Mouse (Mus musculus): ENCODE results near the gene Cpa1. TPM values are rescaled to one million over a fixed set of nuclear protein-coding genes. Genes with fewer than 3 reads are reported as not detected.

Gene Cpa1
- polyA plus RNA-seq, 1 experiment from 2014 or later: not detected

- peak; percentile 55 for ATAC-seq (ENCODE audit: low FRiP score)
- Histone ChIP-seq H3K27ac (peak overlapping the region; percentile 81), H3K36me3 (replicated peaks) (peaks cover 12% of the 10 kb centered on the region; the same call in 1 of the 2 replicates), H3K9ac (no peak overlapping the region; the same call in 1 of the 2 replicates), H3K9me3 (no peaks in the 10 kb centered on the region), H3K4me1 (peaks cover 44% of the 10 kb centered on the region), H3K27me3 (no peaks in the 10 kb centered on the region), H3K4me2 (peak overlapping the region; percentile 13; the same call in 1 of the 2 replicates), H3K4me3 (replicated peaks) (no peak overlapping the region)
- 58% methylated on average over 3 of the region's 3 CpGs for WGBS
These were observed 15.9 kb downstream of the Cpa1 start for GRCm38 (mm10) chr6:30654932-30655331.

- Histone ChIP-seq H3K4me1 (peaks cover 41% of the 10 kb centered on the region), H3K9me3 (no peaks in the 10 kb centered on the region), H3K27me3 (no peaks in the 10 kb centered on the region), H3K4me3 (replicated peaks) (no peak overlapping the region), H3K36me3 (replicated peaks) (peaks cover 12% of the 10 kb centered on the region; the same call in 1 of the 2 replicates), H3K27ac (0 out of 2 replicates have a peak overlapping the region, but pooled peaks have one; percentile 26), H3K4me2 (no peak overlapping the region), H3K9ac (no peak overlapping the region)
- WGBS: 96% methylated on average over 12 of the region's 12 CpGs
- no peak for ATAC-seq (ENCODE audit: low FRiP score)
These were observed 18.3 kb downstream of the Cpa1 start for GRCm38 (mm10) chr6:30657279-30657678.

- no peak overlapping the region; the same call in 1 of the 2 replicates for H3K27ac ChIP-seq
- no peak overlapping the region for H3K4me2 ChIP-seq
- H3K27me3 ChIP-seq: no peaks in the 10 kb centered on the region
- peaks cover 28% of the 10 kb centered on the region for H3K4me1 ChIP-seq
- no peak overlapping the region for H3K4me3 ChIP-seq (replicated peaks)
- H3K9me3 ChIP-seq: no peaks in the 10 kb centered on the region
- H3K9ac ChIP-seq: no peak overlapping the region
- 87% methylated on average over 9 of the region's 9 CpGs for WGBS
- peaks cover 12% of the 10 kb centered on the region; the same call in 1 of the 2 replicates for H3K36me3 ChIP-seq (replicated peaks)
- ATAC-seq (ENCODE audit: low FRiP score): no peak
These were observed 19.6 kb downstream of the Cpa1 start for GRCm38 (mm10) chr6:30658619-30659018.

- Histone ChIP-seq H3K27me3 (peaks cover 8% of the 10 kb centered on the region; the same call in 1 of the 2 replicates), H3K36me3 (replicated peaks) (no peaks in the 10 kb centered on the region), H3K9ac (no peak overlapping the region), H3K9me3 (no peaks in the 10 kb centered on the region), H3K4me1 (peaks cover 31% of the 10 kb centered on the region), H3K27ac (peak overlapping the region; percentile 57), H3K4me2 (no peak overlapping the region), H3K4me3 (replicated peaks) (no peak overlapping the region)
- peak; percentile 36 for ATAC-seq (ENCODE audit: low FRiP score)
- 18% methylated on average over 6 of the region's 6 CpGs for WGBS
These were observed 25.8 kb downstream of the Cpa1 start for GRCm38 (mm10) chr6:30664776-30665175.

GRCm38 (mm10) chr6:30665296-30665695 lies 26.3 kb downstream of the Cpa1 start:
- H3K36me3 ChIP-seq (replicated peaks): no peaks in the 10 kb centered on the region

GRCm38 (mm10) chr6:30666043-30666442 lies 27.0 kb downstream of the Cpa1 start:
- Histone ChIP-seq H3K9ac (no peak overlapping the region), H3K36me3 (replicated peaks) (no peaks in the 10 kb centered on the region), H3K27me3 (peaks cover 11% of the 10 kb centered on the region; the same call in 1 of the 2 replicates), H3K27ac (no peak overlapping the region), H3K4me1 (peaks cover 31% of the 10 kb centered on the region), H3K9me3 (no peaks in the 10 kb centered on the region), H3K4me3 (replicated peaks) (no peak overlapping the region), H3K4me2 (no peak overlapping the region)
- ATAC-seq (ENCODE audit: low FRiP score): no peak
- 33% methylated on average over 6 of the region's 6 CpGs for WGBS

More at GRCm38 (mm10) chr6:30665296-30665695, 26.3 kb downstream of the Cpa1 start:
- no peak for ATAC-seq (ENCODE audit: low FRiP score)
- no peak overlapping the region for H3K4me2 ChIP-seq
- peaks cover 31% of the 10 kb centered on the region for H3K4me1 ChIP-seq
- 53% methylated on average over 4 of the region's 4 CpGs for WGBS
- H3K9ac ChIP-seq: no peak overlapping the region
- peaks cover 11% of the 10 kb centered on the region; the same call in 1 of the 2 replicates for H3K27me3 ChIP-seq
- H3K4me3 ChIP-seq (replicated peaks): no peak overlapping the region
- peak overlapping the region; percentile 57 for H3K27ac ChIP-seq
- no peaks in the 10 kb centered on the region for H3K9me3 ChIP-seq

- Histone ChIP-seq H3K36me3 (replicated peaks) (no peaks in the 10 kb centered on the region), H3K27me3 (peaks cover 11% of the 10 kb centered on the region; the same call in 1 of the 2 replicates), H3K9ac (no peak overlapping the region), H3K27ac (no peak overlapping the region), H3K9me3 (no peaks in the 10 kb centered on the region), H3K4me2 (no peak overlapping the region), H3K4me3 (replicated peaks) (no peak overlapping the region), H3K4me1 (peaks cover 38% of the 10 kb centered on the region)
- ATAC-seq (ENCODE audit: low FRiP score): no peak
- WGBS: 45% methylated on average over 5 of the region's 5 CpGs
These were observed 28.6 kb downstream of the Cpa1 start for GRCm38 (mm10) chr6:30667585-30667984.

GRCm38 (mm10) chr6:30671696-30672095 lies 32.7 kb downstream of the Cpa1 start:
- 69% methylated on average over 5 of the region's 5 CpGs for WGBS
- Histone ChIP-seq H3K4me2 (no peak overlapping the region), H3K4me1 (peaks cover 54% of the 10 kb centered on the region), H3K36me3 (replicated peaks) (no peaks in the 10 kb centered on the region), H3K9ac (no peak overlapping the region), H3K27ac (no peak overlapping the region), H3K4me3 (replicated peaks) (no peak overlapping the region), H3K9me3 (no peaks in the 10 kb centered on the region), H3K27me3 (peaks cover 11% of the 10 kb centered on the region; the same call in 1 of the 2 replicates)
- no peak for ATAC-seq (ENCODE audit: low FRiP score)

GRCm38 (mm10) chr6:30673764-30674561 lies 34.9 kb downstream of the Cpa1 start:
- H3K27ac ChIP-seq: peak overlapping the region; percentile 95
- peaks cover 11% of the 10 kb centered on the region; the same call in 1 of the 2 replicates for H3K27me3 ChIP-seq
- no peaks in the 10 kb centered on the region for H3K36me3 ChIP-seq (replicated peaks)
- H3K4me1 ChIP-seq: peaks cover 56% of the 10 kb centered on the region
- WGBS: 18% methylated on average over 14 of the region's 14 CpGs
- H3K9ac ChIP-seq: 0 out of 2 replicates have a peak overlapping the region, but pooled peaks have one; percentile 25
- peak overlapping the region; percentile 43 for H3K4me2 ChIP-seq
- no peak overlapping the region for H3K4me3 ChIP-seq (replicated peaks)
- H3K9me3 ChIP-seq: no peaks in the 10 kb centered on the region
- peak; percentile 64 for ATAC-seq (ENCODE audit: low FRiP score)

- no peak for ATAC-seq (ENCODE audit: low FRiP score)
- H3K9ac ChIP-seq: peak overlapping the region; percentile 55; the same call in 1 of the 2 replicates
- no peaks in the 10 kb centered on the region for H3K9me3 ChIP-seq
- H3K4me2 ChIP-seq: peak overlapping the region; percentile 43
- WGBS: 22% methylated on average over 9 of the region's 9 CpGs
- H3K27me3 ChIP-seq: 0 out of 2 replicates have a peak, but pooled peaks cover 3% of the 10 kb centered on the region
- no peak overlapping the region for H3K4me3 ChIP-seq (replicated peaks)
- H3K36me3 ChIP-seq (replicated peaks): no peaks in the 10 kb centered on the region
- H3K4me1 ChIP-seq: peaks cover 63% of the 10 kb centered on the region
- H3K27ac ChIP-seq: peak overlapping the region; percentile 95
These were observed 35.8 kb downstream of the Cpa1 start for GRCm38 (mm10) chr6:30674714-30675280.

- Histone ChIP-seq H3K4me2 (peak overlapping the region; percentile 43), H3K4me3 (replicated peaks) (no peak overlapping the region), H3K4me1 (peaks cover 63% of the 10 kb centered on the region), H3K27ac (peak overlapping the region; percentile 95), H3K36me3 (replicated peaks) (no peaks in the 10 kb centered on the region), H3K9ac (peak overlapping the region; percentile 55), H3K9me3 (no peaks in the 10 kb centered on the region), H3K27me3 (no peaks in the 10 kb centered on the region)
- ATAC-seq (ENCODE audit: low FRiP score): peak; percentile 62
- WGBS: 7% methylated on average over 11 of the region's 11 CpGs
These were observed 36.3 kb downstream of the Cpa1 start for GRCm38 (mm10) chr6:30675281-30675771.

- no peaks in the 10 kb centered on the region for H3K9me3 ChIP-seq
- H3K27me3 ChIP-seq: no peaks in the 10 kb centered on the region
- no peak overlapping the region for H3K9ac ChIP-seq
- no peak overlapping the region for H3K4me3 ChIP-seq (replicated peaks)
- peaks cover 60% of the 10 kb centered on the region for H3K4me1 ChIP-seq
- ATAC-seq (ENCODE audit: low FRiP score): no peak
- H3K27ac ChIP-seq: no peak overlapping the region
- WGBS: 81% methylated on average over 6 of the region's 6 CpGs
- H3K36me3 ChIP-seq (replicated peaks): no peaks in the 10 kb centered on the region
- no peak overlapping the region for H3K4me2 ChIP-seq
These were observed 37.5 kb downstream of the Cpa1 start for GRCm38 (mm10) chr6:30676506-30676905.

Measured in forebrain, embryonic 12.5 days (tissue).